Mouse (Mus musculus) ES-CJ7 (cell line): ENCODE measurements at regions not wholly inside any gene's neighbourhood (a gene's known extent, or its start where the extent isn't known, plus 50 kb on each side); places are given as distances from the start of the nearest gene placed in this dataset.

ENCODE experiments used
- DNase-seq: peaks from one replicate; pipeline ENCODE4 v3.0.0; 2011; ENCODE audit warnings: low read depth, low spot score

- DNase-seq, result no peak
Observed at GRCm38 (mm10) chr10:12207301-12207700, 661.9 kb downstream of the Utrn start.

- no peak for DNase-seq
Observed at GRCm38 (mm10) chr10:12210181-12210580, 659.0 kb downstream of the Utrn start.

GRCm38 (mm10) chr10:12218879-12219278, 650.3 kb downstream of the Utrn start:
- DNase-seq, result peak; percentile 54

DNA sequence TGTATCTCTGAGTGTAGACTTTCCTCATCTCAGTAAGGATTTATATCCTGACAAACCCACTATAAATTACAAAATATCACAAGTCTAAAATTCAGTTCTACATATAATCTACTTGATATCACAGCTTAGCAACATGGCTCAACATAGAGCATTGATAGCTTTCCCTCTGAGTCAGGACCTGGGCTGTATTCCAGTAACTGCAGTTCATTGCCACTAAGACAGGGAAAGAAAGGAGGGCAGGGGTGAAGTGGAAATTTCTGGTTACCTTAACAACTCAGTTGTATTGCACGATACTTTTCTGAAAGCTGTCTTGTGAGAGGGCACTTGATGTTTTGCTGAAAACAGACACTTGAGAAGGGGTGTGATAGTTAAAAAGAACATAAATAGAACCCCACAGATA, 635.0 kb downstream of the Utrn start:
- no peak for DNase-seq

DNA sequence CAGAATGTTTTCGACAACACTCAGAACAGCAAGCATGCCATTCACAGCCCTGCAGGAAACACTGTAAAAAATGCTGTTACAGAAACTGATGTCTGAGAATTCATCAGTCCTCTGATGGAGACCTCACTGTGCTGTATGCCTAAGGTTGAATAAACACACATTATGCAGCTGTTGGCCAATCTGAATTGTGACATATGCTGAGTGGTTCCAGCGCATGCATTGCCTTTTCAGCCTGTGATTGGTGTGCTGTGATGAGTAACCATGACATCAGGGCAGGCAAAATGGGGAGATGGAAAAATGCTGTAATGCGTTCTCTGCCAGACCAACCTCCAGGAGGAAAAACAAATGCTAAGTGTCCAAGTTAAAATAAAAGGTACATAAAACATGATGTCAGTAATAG, 620.3 kb downstream of the Utrn start:
- DNase-seq, result no peak

- no peak for DNase-seq
Observed at GRCm38 (mm10) chr10:12253274-12253673, 615.9 kb downstream of the Utrn start.

- DNase-seq, result no peak
Observed at GRCm38 (mm10) chr10:12285679-12286078, 583.5 kb downstream of the Utrn start.

GRCm38 (mm10) chr10:12298887-12299286, 570.3 kb downstream of the Utrn start:
- DNase-seq, result no peak

- DNase-seq, result no peak
Observed at GRCm38 (mm10) chr10:12302396-12302795, 566.8 kb downstream of the Utrn start.

DNA sequence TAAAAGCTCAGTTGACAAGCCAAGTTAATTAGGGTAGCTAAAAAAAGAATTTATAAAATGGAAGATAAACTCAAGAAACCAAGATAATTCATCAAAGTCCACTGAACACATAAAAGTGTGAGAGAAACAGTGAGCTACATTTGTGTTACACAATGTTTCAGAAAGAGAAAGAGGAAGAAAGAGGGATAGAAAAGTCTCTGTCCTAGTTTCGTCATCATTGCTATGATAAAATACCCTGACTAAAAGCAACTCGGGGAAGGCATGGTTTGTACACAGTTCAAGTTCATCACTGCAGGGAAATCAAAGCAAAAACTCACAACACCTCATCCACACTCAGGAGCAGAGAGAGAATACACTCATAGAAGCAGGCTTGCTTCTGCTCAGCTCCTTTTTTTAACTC, 548.9 kb downstream of the Utrn start:
- no peak for DNase-seq
